Mouse (Mus musculus): ENCODE results near the gene 2310030G06Rik.

GRCm38 (mm10) chr9:50752054-50752602, 5.8 kb upstream of the 2310030G06Rik start, which contains the start of gene Hspb2:
- TF ChIP-seq MYOD1 (IDR thresholded peaks at IDR 0.05; ENCODE audit: control insufficient read depth in 1 of 3, insufficient read length in 2 of 3, low read depth in 2 of 3) = peak in 2 of 3 experiments; percentile 58 to 77
- TF ChIP-seq SRF (IDR thresholded peaks at IDR 0.05; ENCODE audit: control insufficient read depth, insufficient read length, low read depth) = no peak
- no peak for TF ChIP-seq CEBPB (IDR thresholded peaks at IDR 0.05; ENCODE audit: insufficient read depth, poor library complexity, severe bottlenecking)
- TF ChIP-seq USF1 (IDR thresholded peaks at IDR 0.05; ENCODE audit: low read depth) = no peak
